Mouse (Mus musculus): ENCODE measurements around the gene Gm38431.

The Gm38431 gene

DNA sequence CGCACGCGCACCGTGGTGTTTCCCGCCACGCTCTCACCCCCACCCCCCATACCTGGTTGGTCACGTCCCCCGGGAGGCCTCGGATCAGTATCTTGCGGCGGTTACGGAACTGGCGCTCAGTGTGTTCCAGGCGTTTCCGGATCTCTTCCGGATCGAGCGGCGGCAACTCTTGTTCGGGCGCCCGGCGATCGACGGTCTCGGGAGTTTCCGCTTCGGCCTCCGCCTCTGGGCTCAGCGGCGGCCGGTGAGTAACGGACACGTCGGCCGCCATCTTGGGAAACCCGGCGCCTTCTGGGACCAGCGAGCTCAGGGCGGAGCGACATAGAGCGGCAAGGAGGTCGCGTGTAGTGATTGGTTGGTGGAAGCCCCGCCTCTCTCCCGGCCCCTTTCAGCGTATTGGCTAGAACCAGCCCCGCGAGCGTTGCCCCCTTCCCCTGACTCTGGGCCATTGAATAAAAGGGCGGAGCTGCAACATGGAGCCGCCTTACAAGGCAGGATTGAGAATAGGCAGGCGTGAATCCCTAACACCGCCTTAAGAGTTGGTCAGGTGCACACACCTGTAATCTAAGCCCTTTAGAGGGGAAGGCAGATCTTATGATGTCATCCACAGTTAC lies at the start of gene Gm38431, which contains the start of gene Raver1:
Gene Gm38431 (minus strand): TSS at position 291 of the 614 bp plus-strand sequence.
Gene Raver1 (minus strand): TSS at position 302 of the 614 bp plus-strand sequence.
- DNase-seq = peak; percentile 97 to 98

DNA sequence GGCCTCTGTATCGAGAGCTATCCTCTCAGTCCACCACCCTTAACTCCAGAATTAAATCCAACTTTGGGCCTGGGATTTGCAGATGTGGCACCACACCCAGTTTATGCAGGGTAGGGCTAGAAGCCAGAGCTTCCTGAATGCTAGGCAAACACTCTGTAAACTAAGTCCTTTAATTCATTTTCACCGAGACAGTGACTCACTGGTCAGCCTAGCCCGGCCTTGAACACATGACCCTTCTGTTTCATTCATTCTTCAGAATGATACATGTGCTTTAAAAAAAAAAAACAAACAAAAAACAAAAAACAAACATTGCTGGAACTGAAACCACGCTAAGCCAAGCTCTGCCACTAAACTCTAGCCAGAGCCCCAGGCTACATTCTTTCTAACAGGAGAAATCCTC lies 46.6 kb upstream of the Gm38431 start:
- peak in 1 of 2 experiments; percentile 1 for DNase-seq

DNA sequence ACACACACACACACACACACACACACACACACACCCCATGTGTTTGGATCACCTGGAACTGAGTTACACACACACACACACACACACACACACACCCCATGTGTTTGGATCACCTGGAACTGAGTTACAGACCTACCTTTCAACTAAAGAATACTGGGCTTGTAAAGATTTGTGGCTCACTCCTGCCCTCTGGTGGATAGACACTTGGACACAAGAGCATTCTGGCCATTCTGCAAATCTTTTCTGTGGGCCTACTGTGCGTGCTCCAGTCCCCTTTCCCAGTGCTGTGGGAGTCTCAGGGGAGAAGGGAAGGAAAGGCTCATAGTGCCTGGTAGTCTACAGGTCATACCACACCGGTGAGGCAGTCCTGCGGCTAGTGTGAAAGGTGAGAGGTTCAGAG lies 45.4 kb upstream of the Gm38431 start:
- DNase-seq = peak; percentile 53 to 77

DNA sequence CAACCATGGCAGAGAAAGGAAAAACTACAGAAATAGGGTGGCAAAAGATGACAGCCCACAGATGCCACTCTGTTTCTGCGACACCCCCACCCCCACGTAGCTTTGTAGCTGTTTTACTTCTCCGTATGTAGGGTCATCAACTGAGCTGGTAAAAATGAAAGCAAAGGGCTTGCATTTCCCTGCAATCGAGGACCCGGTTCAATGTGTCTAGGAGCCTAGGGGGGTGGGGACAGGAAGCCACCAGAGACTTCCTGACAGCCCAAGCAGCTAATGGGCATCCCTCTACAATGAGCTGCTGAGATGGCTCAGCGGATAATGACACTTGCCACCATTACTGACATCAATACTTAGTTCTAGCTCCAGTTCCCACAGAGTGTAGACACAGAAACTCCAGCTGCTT lies 44.6 kb upstream of the Gm38431 start:
- DNase-seq = peak in 1 of 2 experiments; percentile 1

DNA sequence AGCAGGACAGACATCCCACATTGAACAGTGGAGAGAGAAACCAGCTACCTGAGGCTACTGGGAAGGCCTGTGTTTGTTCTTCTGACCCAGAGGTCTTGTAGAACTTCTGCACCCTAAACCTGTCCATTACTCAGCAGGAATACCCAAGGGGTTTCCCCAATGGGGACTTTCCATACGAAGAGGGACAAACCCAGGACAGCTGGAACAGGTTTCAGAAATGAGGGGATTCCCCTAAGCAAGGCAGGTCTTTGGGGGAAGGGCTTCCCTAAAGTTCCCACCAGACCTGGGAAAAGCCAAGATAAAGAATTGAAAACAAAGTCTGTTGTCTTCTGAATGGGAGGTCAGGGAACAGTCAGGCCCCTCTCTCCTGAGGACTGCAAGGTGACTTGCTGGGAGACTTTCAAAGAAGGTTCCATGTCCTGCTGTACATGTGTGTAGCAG lies 44.2 kb upstream of the Gm38431 start:
- no peak for DNase-seq

DNA sequence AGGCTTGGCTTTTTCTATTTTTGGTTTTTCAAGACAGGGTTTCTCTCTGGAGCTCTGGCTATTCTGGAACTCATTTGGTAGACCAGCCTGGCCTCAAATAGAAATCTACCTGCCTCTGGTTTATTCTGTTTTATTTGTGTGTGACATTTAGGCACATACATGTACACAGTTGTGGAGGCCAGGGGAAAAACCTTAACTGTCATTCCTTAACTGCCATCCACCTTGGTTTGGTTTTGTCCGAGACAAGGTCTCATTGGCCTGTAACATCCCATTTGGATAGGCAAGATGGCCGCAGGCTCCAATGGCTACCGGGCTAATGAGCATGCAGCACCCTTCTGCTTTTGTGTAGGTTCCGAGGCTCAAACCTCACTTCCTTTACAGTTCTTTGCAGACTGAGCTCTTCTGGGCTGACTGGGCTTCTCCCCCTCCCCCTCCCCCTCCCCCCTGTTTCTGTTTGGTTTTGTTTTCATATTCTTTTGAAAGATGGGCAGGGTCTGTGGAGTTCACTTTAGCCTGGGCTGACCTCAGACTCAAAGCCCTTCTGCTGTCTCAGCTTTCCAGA lies 43.6 kb upstream of the Gm38431 start:
- DNase-seq = peak in 1 of 2 experiments; percentile 9

DNA sequence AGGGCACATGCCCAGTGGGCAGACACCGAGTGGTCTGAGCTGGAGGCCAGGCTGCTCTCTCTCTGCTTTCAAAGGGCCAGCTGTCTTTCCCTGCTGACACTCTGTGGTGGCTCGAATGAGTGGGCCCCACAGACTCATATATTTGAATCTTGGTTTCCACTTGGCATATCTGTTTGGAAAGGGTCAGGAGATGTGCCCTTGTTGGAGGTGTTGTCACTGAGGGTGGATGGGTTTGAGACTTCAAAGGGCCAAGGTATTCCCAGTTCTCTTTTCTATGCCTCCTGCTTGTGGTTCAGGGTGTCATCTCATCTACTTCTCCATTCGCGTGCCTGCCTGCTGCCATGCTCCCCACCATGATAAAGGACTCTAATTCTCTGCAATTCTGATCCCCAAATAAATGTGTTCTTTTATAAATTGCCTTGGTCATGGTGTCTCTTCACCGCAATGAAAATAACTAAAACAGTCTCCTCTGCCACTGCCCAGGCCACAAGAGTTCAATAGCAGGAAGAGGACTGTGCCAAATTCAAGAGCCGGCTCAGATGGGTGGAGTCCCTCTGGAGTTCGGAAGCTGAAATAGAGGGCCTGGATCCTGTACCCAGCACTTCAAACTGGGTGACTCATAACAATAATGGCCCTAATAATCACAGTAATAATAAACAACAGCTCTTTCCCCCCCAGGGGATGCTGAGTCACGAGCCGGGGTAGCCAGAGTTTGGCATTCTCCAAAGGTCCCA lies 43.0 kb upstream of the Gm38431 start:
- DNase-seq = no peak

DNA sequence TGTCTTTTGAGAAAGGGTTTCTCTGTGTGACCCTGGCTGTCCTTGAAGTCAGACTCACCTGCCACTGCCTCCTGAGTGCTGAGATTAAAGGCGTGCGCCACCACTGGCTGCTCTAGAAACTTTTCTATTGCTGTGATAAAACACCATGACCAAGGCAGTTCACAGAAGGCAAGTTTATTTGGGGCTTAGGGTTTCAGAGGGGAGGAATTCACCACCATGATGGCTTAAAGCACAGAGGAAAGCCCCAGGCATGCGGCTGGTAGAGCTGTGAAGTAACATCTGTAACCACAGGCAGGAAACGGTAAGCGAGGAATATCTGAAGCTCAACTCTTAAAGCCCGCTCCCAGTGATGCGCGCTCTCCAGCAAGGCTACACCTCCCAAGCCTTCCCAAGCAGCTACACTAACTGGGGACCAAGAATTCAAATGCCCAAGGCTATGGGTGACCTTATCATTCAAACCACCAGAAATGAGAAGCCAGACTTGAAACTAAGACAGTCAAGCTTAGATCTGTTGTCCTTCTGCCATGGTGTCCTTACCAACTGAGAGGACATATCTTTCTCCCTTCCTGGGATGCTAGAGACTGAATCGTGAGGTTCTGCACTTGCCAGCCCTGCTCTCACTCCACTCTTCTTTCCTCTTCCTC lies 41.4 kb upstream of the Gm38431 start:
- DNase-seq = no peak

DNA sequence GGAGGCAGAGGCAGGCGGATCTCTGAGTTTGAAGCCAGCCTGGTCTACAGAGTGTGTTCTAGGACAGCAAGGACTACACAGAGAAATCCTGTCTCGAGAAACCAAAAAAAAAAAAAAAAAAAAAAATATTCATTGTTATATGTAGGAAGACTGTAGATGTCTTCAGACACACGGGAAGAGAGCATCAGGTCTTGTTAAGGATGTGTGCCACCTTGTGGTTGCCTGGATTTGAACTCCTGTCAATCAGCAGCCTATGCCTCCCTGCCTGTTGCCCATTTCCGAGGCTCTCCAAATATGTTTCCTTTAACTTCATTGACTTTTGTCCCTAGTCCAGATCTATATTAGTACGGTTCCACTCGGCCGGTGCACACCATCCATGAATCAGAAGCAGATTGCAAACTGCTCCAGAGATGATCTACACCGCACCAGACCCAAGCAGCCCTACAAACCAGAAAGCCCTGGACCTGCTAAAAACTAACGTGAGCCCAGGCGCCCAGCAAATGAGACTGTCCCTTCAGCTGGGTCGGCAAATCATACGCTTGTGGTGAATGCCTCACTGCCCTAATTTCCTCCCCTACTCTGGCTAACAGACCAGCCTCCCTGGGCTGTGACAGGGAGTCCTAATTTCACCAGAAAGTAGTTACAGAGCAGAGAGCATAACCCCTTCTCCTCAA lies 40.4 kb upstream of the Gm38431 start:
- DNase-seq = peak in 1 of 2 experiments; percentile 35

DNA sequence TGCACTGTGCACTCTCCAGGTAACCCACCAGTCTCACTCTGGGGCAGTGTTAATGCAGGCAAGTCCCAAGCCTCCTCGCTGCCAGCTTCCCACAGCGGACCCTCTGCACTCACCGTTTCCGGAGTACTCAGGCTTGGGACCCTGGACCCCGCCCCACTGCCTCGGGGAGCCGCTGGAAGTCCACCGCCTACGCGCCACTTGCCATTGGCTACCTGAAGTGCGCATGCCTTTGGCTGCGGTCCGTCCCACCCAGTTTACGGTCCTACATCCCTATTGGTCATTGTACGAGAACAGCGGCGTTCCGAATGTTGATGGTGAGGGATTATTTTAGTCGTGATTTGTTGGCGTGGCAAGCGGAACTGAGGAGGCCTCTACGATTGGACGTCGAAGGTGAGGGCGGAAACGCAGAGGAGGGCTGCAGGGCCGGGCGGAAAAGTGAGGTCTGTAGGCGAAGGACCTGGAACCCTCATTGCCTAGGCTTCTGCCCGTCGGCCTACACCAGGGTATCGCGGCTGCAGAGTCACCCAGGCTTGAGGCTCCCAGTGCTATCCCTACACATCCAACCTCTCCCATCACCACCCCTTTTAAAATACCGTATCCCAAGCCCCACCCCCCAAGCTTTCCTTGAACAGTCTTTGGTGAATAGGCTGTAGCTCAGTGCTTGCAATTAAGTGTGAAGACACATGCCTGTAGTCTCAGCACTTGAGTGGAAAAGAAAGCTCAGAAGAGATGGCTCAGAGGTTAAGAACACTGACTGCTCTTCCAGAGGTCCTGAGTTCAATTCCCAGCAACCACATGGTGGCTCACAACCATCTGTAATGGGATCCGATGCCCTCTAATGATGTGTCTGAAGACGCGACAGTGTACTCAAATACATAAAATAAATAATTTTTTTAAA lies 39.5 kb upstream of the Gm38431 start, which contains the start of gene Tyk2:
Gene Tyk2 (minus strand): TSS at position 185 of the 898 bp plus-strand sequence.
- peak; percentile 87 to 91 for DNase-seq

DNA sequence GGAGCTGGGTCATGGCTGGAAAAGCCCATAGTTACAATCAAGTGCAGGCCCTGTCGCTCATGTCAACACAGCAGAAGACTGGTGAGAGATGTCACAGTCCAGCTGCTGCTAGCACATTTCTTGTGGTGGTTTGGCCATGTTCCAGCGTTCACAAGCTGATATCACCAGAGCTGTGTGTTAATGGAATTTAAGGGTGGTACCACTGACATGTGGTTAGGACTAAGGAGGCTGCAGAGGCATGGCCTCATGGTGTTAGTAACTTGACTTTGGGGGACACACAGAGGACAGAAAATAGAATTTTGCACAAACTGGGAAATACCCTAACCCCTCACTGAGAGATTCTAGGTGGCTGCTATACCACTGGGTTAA lies 34.4 kb upstream of the Gm38431 start:
- no peak for DNase-seq

DNA sequence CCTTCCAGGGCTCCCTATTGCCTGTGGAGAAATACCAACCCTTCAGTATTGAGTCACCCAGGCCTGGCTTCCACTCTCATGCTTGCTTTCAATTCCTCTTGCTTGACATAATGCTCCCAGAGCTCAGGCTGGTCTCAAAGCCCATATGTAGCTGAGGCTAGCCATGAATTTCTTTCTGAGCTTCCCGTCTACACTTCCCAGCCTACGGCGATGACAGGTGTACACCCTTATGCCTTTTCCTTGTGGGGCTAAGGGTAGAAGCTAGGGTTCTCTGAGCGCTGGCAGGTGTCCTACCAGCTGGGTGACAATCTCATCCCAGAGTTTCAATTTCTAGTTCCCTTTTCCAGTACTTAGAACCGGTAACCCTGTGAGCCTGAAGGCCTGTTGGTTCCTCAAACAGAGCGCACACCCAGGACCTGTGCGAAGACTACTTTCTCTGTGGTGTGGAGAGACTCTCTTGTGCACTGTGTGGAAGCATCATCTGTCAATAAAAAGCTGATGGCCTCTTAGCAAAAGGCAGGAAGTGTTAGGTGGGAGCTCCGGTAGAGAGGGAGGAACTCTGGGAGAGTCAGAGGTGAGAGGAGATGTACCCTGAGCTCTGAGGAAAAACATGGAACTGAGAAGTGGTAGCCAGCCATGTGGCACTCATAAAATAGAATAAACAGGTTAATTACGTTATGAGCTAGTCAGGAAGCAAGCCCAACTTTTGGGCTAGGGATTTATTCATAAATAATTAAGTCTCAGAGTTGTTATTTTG lies 33.9 kb upstream of the Gm38431 start:
- DNase-seq = no peak

DNA sequence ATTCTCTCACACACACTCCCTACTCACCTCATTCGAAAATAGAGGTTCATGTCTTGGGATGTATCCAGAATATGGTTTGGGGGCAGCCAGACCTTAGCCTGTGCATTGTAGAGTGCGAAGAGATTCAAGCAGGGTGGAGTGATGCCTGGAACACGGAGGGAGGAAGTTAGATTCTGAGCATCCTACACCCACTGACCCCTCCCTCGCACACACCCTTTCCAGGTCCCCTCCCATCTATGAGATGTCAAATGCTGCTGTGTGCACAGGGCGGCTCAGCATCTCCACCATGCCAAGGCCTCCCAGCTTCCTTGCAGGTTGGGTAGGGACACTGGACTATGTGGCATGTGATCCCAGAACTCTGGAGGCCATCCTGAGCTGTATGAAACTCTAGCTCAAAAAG lies 33.0 kb upstream of the Gm38431 start:
- DNase-seq = no peak

DNA sequence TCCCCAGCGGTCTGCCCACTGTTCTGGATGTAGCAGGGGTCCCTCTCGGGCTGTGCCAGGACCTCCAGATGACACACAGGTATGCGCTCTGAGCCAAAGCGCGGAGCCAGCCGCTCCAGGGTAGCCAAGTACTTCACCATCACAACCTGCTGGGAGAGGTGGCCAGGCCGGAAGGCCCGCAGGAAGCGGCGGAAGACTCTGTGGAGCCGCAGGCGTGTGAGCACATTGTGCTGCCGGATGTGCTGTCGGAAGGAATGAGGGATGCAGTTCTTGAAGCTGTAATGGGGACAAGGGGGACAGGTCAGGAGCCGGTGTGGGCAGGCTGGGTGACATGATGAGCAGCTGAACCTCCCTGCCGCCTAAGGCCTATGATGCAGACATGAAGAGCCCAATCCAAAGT lies 29.7 kb upstream of the Gm38431 start:
- DNase-seq = no peak

DNA sequence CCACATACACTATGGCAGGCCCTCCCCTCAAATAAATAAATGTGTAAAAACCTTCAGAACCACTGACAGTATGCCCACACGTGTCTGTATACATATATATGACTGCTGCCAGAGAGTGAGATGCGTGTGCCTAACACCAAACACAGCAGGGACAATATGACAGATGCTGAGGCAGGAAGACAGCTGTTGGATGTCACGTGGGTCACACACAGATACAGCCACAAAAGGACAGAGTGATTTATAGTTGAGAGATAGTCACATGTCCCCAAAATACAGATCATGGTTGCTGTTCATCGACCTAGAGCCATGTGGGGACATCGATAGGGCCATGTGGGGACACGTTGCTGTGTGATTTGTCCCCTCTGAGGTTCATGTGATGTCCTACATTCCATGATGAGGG lies 25.3 kb upstream of the Gm38431 start:
- DNase-seq = no peak

DNA sequence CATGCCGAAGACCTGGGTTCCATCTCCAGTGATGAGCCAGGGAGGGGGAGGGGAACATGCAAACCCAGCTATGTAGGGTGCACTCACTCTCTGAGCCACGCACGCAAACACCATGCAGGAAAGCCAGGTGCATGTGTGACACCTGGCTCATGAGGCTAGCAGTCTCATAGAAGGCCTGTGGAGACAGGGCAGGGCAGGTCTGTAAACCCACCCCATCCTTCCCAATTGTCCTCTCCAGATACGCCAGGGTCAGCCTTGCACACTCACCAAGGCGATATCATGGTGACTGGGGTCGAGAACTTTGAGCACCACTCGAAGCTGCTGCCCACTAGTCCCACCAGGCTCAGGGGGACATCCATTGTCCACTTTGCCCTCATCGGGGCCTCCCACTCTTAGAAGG lies 23.3 kb upstream of the Gm38431 start:
- no peak for DNase-seq

DNA sequence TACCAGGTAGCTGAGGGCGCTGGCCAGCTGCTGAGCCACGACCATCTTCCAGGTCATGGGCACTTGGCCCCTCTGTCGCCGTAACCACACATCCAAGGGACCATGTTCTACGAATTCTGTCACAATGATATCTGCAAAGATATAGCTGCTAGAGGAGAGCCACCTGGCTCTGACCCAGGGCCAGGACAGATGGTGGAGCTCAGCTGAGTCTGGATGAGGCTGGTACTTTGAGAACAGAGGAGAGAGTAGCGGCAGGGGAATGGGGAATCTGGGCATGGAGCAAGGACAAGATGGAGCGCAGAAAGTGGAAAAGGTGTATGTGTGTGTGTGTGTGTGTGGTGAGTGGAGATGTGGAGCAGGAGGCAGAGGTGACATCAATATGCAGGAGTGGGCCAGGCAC lies 22.4 kb upstream of the Gm38431 start:
- peak; percentile 40 to 61 for DNase-seq

DNA sequence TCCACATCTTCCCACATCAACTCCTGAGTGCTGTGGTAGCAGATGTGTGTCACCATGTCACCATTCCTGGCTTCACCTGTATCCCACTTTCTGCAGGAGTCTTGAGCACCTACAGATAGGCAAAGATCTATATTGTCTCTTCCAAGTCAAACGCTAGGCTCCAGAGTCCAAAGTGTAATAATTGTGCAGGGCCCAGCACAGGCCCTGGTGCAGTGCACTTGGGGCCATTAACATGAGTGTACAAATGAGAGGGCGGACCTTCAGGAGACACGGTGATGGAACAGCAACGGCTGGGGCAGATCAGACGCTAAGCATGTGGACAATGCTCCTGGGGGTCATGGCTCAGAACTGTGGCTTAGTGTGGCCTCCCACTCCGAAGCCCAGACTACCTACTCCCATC lies 22.0 kb upstream of the Gm38431 start:
- no peak for DNase-seq

DNA sequence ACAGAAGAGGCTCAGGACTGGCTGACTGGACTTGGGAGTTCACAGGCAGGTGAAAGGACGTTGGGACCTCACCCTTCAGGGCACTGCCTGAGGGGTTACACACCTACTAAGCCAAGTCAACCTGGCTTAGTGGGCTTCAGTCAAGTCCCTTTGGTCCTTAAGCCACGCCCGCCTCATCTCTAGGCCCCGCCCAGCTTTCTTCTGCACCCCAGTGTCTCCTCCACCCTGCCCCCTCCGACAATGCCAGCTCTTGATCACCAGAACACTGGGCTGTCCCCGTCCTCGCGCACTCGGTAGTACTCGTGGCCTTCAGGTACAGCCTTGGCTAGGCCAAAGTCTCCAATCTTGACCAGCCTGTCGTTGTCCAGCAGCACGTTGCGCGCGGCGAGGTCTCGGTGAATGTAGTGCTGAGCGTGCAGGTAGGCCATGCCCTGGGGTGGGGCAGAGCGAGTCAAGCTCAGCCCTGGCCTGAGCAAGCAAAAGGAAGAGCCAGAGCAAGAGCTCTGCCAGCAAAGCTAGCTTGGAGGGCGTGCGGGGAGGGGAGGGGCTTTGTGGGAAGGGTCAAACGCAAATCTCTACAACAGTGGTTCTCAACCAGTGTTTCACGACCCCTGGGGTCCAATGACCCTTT lies 15.9 kb upstream of the Gm38431 start:
- no peak for DNase-seq

DNA sequence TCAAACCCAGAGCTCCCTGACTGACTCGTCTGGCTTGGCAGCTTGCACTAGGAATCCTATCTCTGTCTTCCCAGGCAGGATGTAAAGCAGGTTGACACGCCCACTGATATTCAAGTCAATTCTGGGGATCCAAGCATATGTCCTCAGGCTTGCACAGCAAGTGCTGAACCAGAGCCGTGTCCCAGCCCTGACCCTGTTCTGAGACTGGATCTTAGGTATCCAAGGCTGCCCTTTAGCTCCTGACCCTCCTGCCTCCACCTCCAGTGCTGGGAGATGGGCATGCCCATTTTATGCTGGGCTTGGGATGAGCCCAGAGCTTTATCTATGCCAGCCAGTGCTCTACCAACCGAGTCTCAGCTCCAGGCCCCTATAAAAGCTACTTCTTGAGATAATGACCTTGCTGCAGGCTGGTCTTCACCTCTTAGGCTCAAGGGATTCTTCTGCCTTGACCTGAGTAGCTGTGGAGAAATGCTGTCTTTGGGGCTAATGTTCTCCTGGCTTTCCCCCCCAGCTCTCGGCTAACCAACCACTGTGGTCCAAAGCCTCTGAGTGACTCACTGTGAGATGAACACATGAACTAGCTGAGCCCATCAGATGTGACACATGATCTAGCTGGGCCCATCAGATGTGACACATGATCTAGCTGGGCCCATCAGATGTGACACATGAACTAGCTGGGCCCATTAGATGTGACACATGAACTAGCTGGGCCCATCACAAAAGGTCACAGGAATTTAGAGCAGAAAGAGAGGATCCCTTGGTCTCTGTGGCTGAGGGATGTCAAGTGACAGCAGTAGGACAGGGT lies 14.2 kb upstream of the Gm38431 start:
- no peak for DNase-seq

Measured in cerebellum, postnatal 25 days (tissue).